Mouse (Mus musculus): ENCODE data around the gene Eml5. TPM values are rescaled to one million over a fixed set of nuclear protein-coding genes. Genes with fewer than 3 reads are reported as not detected.
A peak's percentile ranks its signal among the peaks of the same experiment; 100 is the strongest.

The Eml5 gene
- polyA plus RNA-seq, 1 experiment: 46.6 TPM

GRCm38 (mm10) chr12:98741011-98741501 is 160.2 kb downstream of the Eml5 start:
- no peak for TF ChIP-seq POLR2A (IDR thresholded peaks at IDR 0.05; ENCODE audit: insufficient read depth, low read length)
- no peak for TF ChIP-seq EP300 (IDR thresholded peaks at IDR 0.05; ENCODE audit: insufficient read depth, low read depth, low read length)
- Histone ChIP-seq H3K9me3 (replicated peaks; ENCODE audit: control insufficient read depth, insufficient read depth, low read length, poor library complexity, severe bottlenecking) (no peaks in the 10 kb centered on the region), H3K4me3 (ENCODE audit: low read depth, low read length) (no peak overlapping the region), H3K9ac (ENCODE audit: low read depth, poor library complexity, severe bottlenecking) (no peak overlapping the region), H3K27ac (ENCODE audit: insufficient read depth, low read length) (no peak overlapping the region), H3K4me1 (ENCODE audit: control insufficient read depth, insufficient read depth, low read length) (no peaks in the 10 kb centered on the region), H3K36me3 (ENCODE audit: control insufficient read depth, insufficient read depth, low read length, poor library complexity, severe bottlenecking) (no peaks in the 10 kb centered on the region), H3K27me3 (ENCODE audit: control insufficient read depth, insufficient read depth, low read length, poor library complexity, severe bottlenecking) (no peaks in the 10 kb centered on the region)

GRCm38 (mm10) chr12:98737801-98738350 is 163.4 kb downstream of the Eml5 start:
- Histone ChIP-seq H3K36me3 (ENCODE audit: control insufficient read depth, insufficient read depth, low read length, poor library complexity, severe bottlenecking) (no peaks in the 10 kb centered on the region), H3K4me3 (ENCODE audit: low read depth, low read length) (peak overlapping the region; percentile 92), H3K27ac (ENCODE audit: insufficient read depth, low read length) (no peak overlapping the region), H3K9me3 (replicated peaks; ENCODE audit: control insufficient read depth, insufficient read depth, low read length, poor library complexity, severe bottlenecking) (no peaks in the 10 kb centered on the region), H3K9ac (ENCODE audit: low read depth, poor library complexity, severe bottlenecking) (peak overlapping the region; percentile 99), H3K27me3 (ENCODE audit: control insufficient read depth, insufficient read depth, low read length, poor library complexity, severe bottlenecking) (no peaks in the 10 kb centered on the region), H3K4me1 (ENCODE audit: control insufficient read depth, insufficient read depth, low read length) (no peaks in the 10 kb centered on the region)
- no peak for TF ChIP-seq EP300 (IDR thresholded peaks at IDR 0.05; ENCODE audit: insufficient read depth, low read depth, low read length)
- TF ChIP-seq CTCF (IDR thresholded peaks at IDR 0.05; ENCODE audit: low read depth, low read length): no peak
- TF ChIP-seq POLR2A (IDR thresholded peaks at IDR 0.05; ENCODE audit: insufficient read depth, low read length): no peak

- H3K27me3 ChIP-seq (ENCODE audit: control insufficient read depth, insufficient read depth, low read length, poor library complexity, severe bottlenecking): no peaks in the 10 kb centered on the region
- peak within 1 kb of the TSS; percentile 24 for H3K27ac ChIP-seq (ENCODE audit: insufficient read depth, low read length)
- TF ChIP-seq CTCF (IDR thresholded peaks at IDR 0.05; ENCODE audit: low read depth, low read length) (no peak), POLR2A (IDR thresholded peaks at IDR 0.05; ENCODE audit: insufficient read depth, low read length) (no peak), EP300 (IDR thresholded peaks at IDR 0.05; ENCODE audit: insufficient read depth, low read depth, low read length) (no peak)
- H3K36me3 ChIP-seq (ENCODE audit: control insufficient read depth, insufficient read depth, low read length, poor library complexity, severe bottlenecking): no peaks in the 10 kb centered on the region
- peak within 1 kb of the TSS; percentile 99 for H3K9ac ChIP-seq (ENCODE audit: low read depth, poor library complexity, severe bottlenecking)
- peak within 1 kb of the TSS; percentile 92 for H3K4me3 ChIP-seq (ENCODE audit: low read depth, low read length)
- no peaks in the 10 kb centered on the region for H3K9me3 ChIP-seq (replicated peaks; ENCODE audit: control insufficient read depth, insufficient read depth, low read length, poor library complexity, severe bottlenecking)
- H3K4me1 ChIP-seq (ENCODE audit: control insufficient read depth, insufficient read depth, low read length): no peaks in the 10 kb centered on the region
Observed at GRCm38 (mm10) chr12:98736951-98737800, 164.1 kb downstream of the Eml5 start, which contains the start of gene Ptpn21. Ptpn21 (minus strand) TSS chr12:98737405.

Other genes starting within 250 kb of the Eml5 start
- gene Ptpn21, start 164.1 kb downstream of the Eml5 start, polyA plus RNA-seq (2011; ENCODE audit: insufficient read depth, insufficient read length, low read depth, missing spikeins): 22.3 and 25.0 TPM in 2 replicates
- gene Zc3h14, start 154.5 kb downstream of the Eml5 start, polyA plus RNA-seq (2011; ENCODE audit: insufficient read depth, insufficient read length, low read depth, missing spikeins): 155 and 157 TPM in 2 replicates
- 9.0 and 12.5 TPM in 2 replicates for gene Ttc8, start 19.1 kb upstream of the Eml5 start, polyA plus RNA-seq (2011; ENCODE audit: insufficient read depth, insufficient read length, low read depth, missing spikeins)

Measured in ES-Bruce4 (cell line).